ENCODE assay signal across 13 mouse cellular contexts in genomic region chr4:142589084-142589741, GRCm38 (mm10).
DNase-seq lines count a peak whose midpoint lies in the region; ATAC-seq and TF ChIP-seq lines count a peak whose summit lies in the region.
"Had no signal": no experiment of that assay in that cellular context is flagged by ENCODE, and none has a peak within 500 bp of the region (broad histone marks: within the 10 kb centered on the region; RNA-seq: fewer than 3 reads in every experiment).

No protein-coding gene starts in this region.

- no peak overlapping the region for H3K4me2 ChIP-seq in lung, embryonic 14.5 days
- peak overlapping the region; percentile 45; the same call in 1 of the 2 replicates for H3K4me2 ChIP-seq in hindbrain, embryonic 13.5 days
- H3K4me2 ChIP-seq in kidney, embryonic 14.5 days (replicated peaks; ENCODE audit: low read depth, low read length), result no peak overlapping the region
- H3K4me2 ChIP-seq in midbrain, embryonic 14.5 days (ENCODE audit: low read length), result peak overlapping the region; percentile 16
- H3K4me2 ChIP-seq: heart, embryonic 13.5 days had no signal

- 51% methylated on average over 7 of the region's 7 CpGs for WGBS in lung, embryonic 14.5 days
- 65% methylated on average over 7 of the region's 7 CpGs for WGBS in hindbrain, embryonic 13.5 days
- 25% methylated on average over 7 of the region's 7 CpGs for WGBS in kidney, embryonic 14.5 days
- 62% methylated on average over 7 of the region's 7 CpGs for WGBS in midbrain, embryonic 14.5 days

- TF ChIP-seq CTCF in lung, embryonic 14.5 days (IDR thresholded peaks at IDR 0.05; ENCODE audit: low read depth), result no peak

- no peaks in the 10 kb centered on the region for H3K27me3 ChIP-seq in lung, embryonic 14.5 days (ENCODE audit: insufficient read depth, low read length)
- H3K27me3 ChIP-seq in hindbrain, embryonic 13.5 days, result no peaks in the 10 kb centered on the region
- H3K27me3 ChIP-seq in kidney, embryonic 14.5 days (ENCODE audit: control insufficient read depth, insufficient read depth, low read length), result no peaks in the 10 kb centered on the region
- H3K27me3 ChIP-seq in midbrain, embryonic 14.5 days (ENCODE audit: control insufficient read depth, insufficient read depth, low read length), result no peaks in the 10 kb centered on the region

- peak; percentile 38 for DNase-seq in lung, embryonic 14.5 days
- DNase-seq in lung, postnatal 10 days, result no peak
- no peak for DNase-seq in midbrain, embryonic 14.5 days
- no peak for DNase-seq in spleen, postnatal 10 days (ENCODE audit: low spot score in 2 of 2)
- DNase-seq in thymus, adult 18-20 months, result no peak
- DNase-seq in yolk sac, embryonic 10.5 days (ENCODE audit: low spot score), result no peak
- DNase-seq: cerebellum, postnatal 36 days; gastrocnemius, postnatal 25 days; spleen, adult 18-20 months had no signal

- no peaks in the 10 kb centered on the region for H3K4me1 ChIP-seq in lung, embryonic 14.5 days (ENCODE audit: insufficient read depth)
- H3K4me1 ChIP-seq in hindbrain, embryonic 13.5 days (replicated peaks), result peaks cover 34% of the 10 kb centered on the region
- peaks cover 18% of the 10 kb centered on the region for H3K4me1 ChIP-seq in kidney, embryonic 14.5 days (ENCODE audit: control insufficient read depth, insufficient read depth, low read length)
- H3K4me1 ChIP-seq in midbrain, embryonic 14.5 days (ENCODE audit: control insufficient read depth, insufficient read depth, low read length), result peaks cover 21% of the 10 kb centered on the region
- H3K4me1 ChIP-seq: heart, embryonic 13.5 days had no signal

- peak; percentile 72; the same call in 1 of the 2 replicates for ATAC-seq in lung, embryonic 14.5 days (ENCODE audit: insufficient read depth)
- no peak for ATAC-seq in hindbrain, embryonic 13.5 days (ENCODE audit: low FRiP score)
- ATAC-seq in kidney, embryonic 14.5 days (ENCODE audit: low FRiP score, low TSS enrichment), result no peak; the same call in 1 of the 2 replicates
- ATAC-seq in midbrain, embryonic 14.5 days (ENCODE audit: low FRiP score, low TSS enrichment), result no peak

- H3K36me3 ChIP-seq in lung, embryonic 14.5 days (ENCODE audit: insufficient read depth), result no peaks in the 10 kb centered on the region
- H3K36me3 ChIP-seq in hindbrain, embryonic 13.5 days, result no peaks in the 10 kb centered on the region
- H3K36me3 ChIP-seq in kidney, embryonic 14.5 days (ENCODE audit: control insufficient read depth, insufficient read depth, low read length), result no peaks in the 10 kb centered on the region
- no peaks in the 10 kb centered on the region for H3K36me3 ChIP-seq in midbrain, embryonic 14.5 days (ENCODE audit: control insufficient read depth, insufficient read depth, low read length)
- H3K36me3 ChIP-seq: heart, embryonic 13.5 days had no signal

- H3K4me3 ChIP-seq in lung, embryonic 14.5 days (ENCODE audit: low read depth, low read length), result no peak overlapping the region
- no peak overlapping the region for H3K4me3 ChIP-seq in hindbrain, embryonic 13.5 days
- H3K4me3 ChIP-seq in kidney, embryonic 14.5 days (ENCODE audit: low read length), result no peak overlapping the region
- no peak overlapping the region for H3K4me3 ChIP-seq in midbrain, embryonic 14.5 days (replicated peaks; ENCODE audit: low read depth, low read length)
- H3K4me3 ChIP-seq: heart, embryonic 13.5 days had no signal

- H3K9ac ChIP-seq in lung, embryonic 14.5 days, result no peak overlapping the region
- H3K9ac ChIP-seq in hindbrain, embryonic 13.5 days, result no peak overlapping the region
- H3K9ac ChIP-seq in kidney, embryonic 14.5 days (ENCODE audit: low read depth, low read length), result no peak overlapping the region
- no peak overlapping the region for H3K9ac ChIP-seq in midbrain, embryonic 14.5 days (replicated peaks; ENCODE audit: low read length)
- H3K9ac ChIP-seq: heart, embryonic 13.5 days; liver, embryonic 14.5 days had no signal

- H3K27ac ChIP-seq in lung, embryonic 14.5 days (ENCODE audit: low read depth), result no peak overlapping the region
- H3K27ac ChIP-seq in hindbrain, embryonic 13.5 days, result peak overlapping the region; percentile 82
- H3K27ac ChIP-seq in kidney, embryonic 14.5 days (ENCODE audit: low read depth, low read length), result peak overlapping the region; percentile 26
- peak overlapping the region; percentile 10 for H3K27ac ChIP-seq in midbrain, embryonic 14.5 days (replicated peaks; ENCODE audit: low read depth, low read length)
- H3K27ac ChIP-seq: heart, embryonic 13.5 days; liver, embryonic 14.5 days had no signal

- no peaks in the 10 kb centered on the region for H3K9me3 ChIP-seq in lung, embryonic 14.5 days (ENCODE audit: low read depth, low read length)
- no peaks in the 10 kb centered on the region for H3K9me3 ChIP-seq in hindbrain, embryonic 13.5 days
- no peaks in the 10 kb centered on the region for H3K9me3 ChIP-seq in kidney, embryonic 14.5 days (ENCODE audit: control insufficient read depth, low read length)
- no peaks in the 10 kb centered on the region for H3K9me3 ChIP-seq in midbrain, embryonic 14.5 days (ENCODE audit: control insufficient read depth, low read length)
- H3K9me3 ChIP-seq: heart, embryonic 13.5 days had no signal

Comparison
In these comparisons a context has a peak if more than half of its experiments do, and no peak if none do; other contexts are left out.
1. H3K4me2 ChIP-seq: peak in hindbrain, embryonic 13.5 days (single experiment) and midbrain, embryonic 14.5 days (single experiment); none in lung, embryonic 14.5 days (single experiment) and kidney, embryonic 14.5 days (single experiment).